Mouse (Mus musculus) gastrocnemius, postnatal 10 days (tissue): ENCODE data around the gene Acadsb. TPM values are rescaled to one million over a fixed set of nuclear protein-coding genes. Genes with fewer than 3 reads are reported as not detected.

Source experiments
- DNase-seq: peaks from one replicate; pipeline ENCODE4 v3.0.0; 2021; ENCODE audit warnings: mixed read lengths
- total RNA-seq, 2 experiments: library from RNA; stranded (reverse); gene quantifications; 2 replicates each; pipeline ENCODE4 v1.2.3; 2021

Acadsb gene
- total RNA-seq, 2 experiments from 2014 or later = 72.8 to 75.2 TPM

- DNase-seq = no peak
Observed at GRCm38 (mm10) chr7:131465117-131465601, 54.8 kb downstream of the Acadsb start.

GRCm38 (mm10) chr7:131465735-131466134 is 55.3 kb downstream of the Acadsb start:
- no peak for DNase-seq

- no peak for DNase-seq
Observed at GRCm38 (mm10) chr7:131467312-131467711, 56.9 kb downstream of the Acadsb start.

GRCm38 (mm10) chr7:131469506-131469905 is 59.1 kb downstream of the Acadsb start:
- no peak for DNase-seq

GRCm38 (mm10) chr7:131471551-131471950 is 61.1 kb downstream of the Acadsb start:
- DNase-seq = no peak

GRCm38 (mm10) chr7:131477140-131477539 is 66.7 kb downstream of the Acadsb start:
- no peak for DNase-seq

GRCm38 (mm10) chr7:131478403-131478802 is 68.0 kb downstream of the Acadsb start:
- no peak for DNase-seq

Other genes with a start within 250 kb of the Acadsb start
- gene 5430419D17Rik, start 236.2 kb upstream of the Acadsb start, total RNA-seq = not detected
- not detected for gene Cuzd1, start 88.3 kb upstream of the Acadsb start, total RNA-seq
- not detected for gene Fam24b, start 81.1 kb upstream of the Acadsb start, total RNA-seq
- not detected for gene Fam24a, start 76.7 kb upstream of the Acadsb start, total RNA-seq
- gene 2310057M21Rik, start 47.8 kb upstream of the Acadsb start, total RNA-seq = 10 to 100 TPM; 14.2 to 15.0 TPM
- 10 to 100 TPM; 30.1 to 36.2 TPM for gene Pstk, start 39.5 kb upstream of the Acadsb start, total RNA-seq
- 10 to 100 TPM; 23.1 to 23.5 TPM for gene Ikzf5, start 80 bp upstream of the Acadsb start, total RNA-seq
- gene Hmx3, start 132.3 kb downstream of the Acadsb start, total RNA-seq = not detected
- not detected for gene Hmx2, start 138.2 kb downstream of the Acadsb start, total RNA-seq
- 10 to 100 TPM; 37.3 to 37.9 TPM for gene Bub3, start 149.6 kb downstream of the Acadsb start, total RNA-seq